11 mouse cellular contexts compared by ENCODE assay signal in genomic region chr15:100082052-100082451, GRCm38 (mm10). TPM values are rescaled to one million over a fixed set of nuclear protein-coding genes. Genes with fewer than 3 reads are reported as not detected.
DNase-seq lines count a peak whose midpoint lies in the region; ATAC-seq and TF ChIP-seq lines count a peak whose summit lies in the region.
"Had no signal": no experiment of that assay in that cellular context is flagged by ENCODE, and none has a peak within 500 bp of the region (broad histone marks: within the 10 kb centered on the region; RNA-seq: fewer than 3 reads in every experiment).

No protein-coding gene starts in this region.

- no peak overlapping the region for H3K4me2 ChIP-seq in heart, embryonic 15.5 days
- no peak overlapping the region for H3K4me2 ChIP-seq in lung, postnatal 0 days (replicated peaks; ENCODE audit: low read depth, low read length)
- H3K4me2 ChIP-seq in hindbrain, embryonic 13.5 days = no peak overlapping the region
- H3K4me2 ChIP-seq in stomach, embryonic 16.5 days (ENCODE audit: low read depth, low read length) = no peak overlapping the region
- H3K4me2 ChIP-seq: heart, embryonic 12.5 days; neural tube, embryonic 12.5 days had no signal

- H3K4me3 ChIP-seq in heart, embryonic 15.5 days = no peak overlapping the region
- no peak overlapping the region for H3K4me3 ChIP-seq in lung, postnatal 0 days (ENCODE audit: low read depth, low read length)
- no peak overlapping the region for H3K4me3 ChIP-seq in hindbrain, embryonic 13.5 days
- H3K4me3 ChIP-seq in stomach, embryonic 16.5 days (replicated peaks; ENCODE audit: low read length) = no peak overlapping the region
- H3K4me3 ChIP-seq: heart, embryonic 12.5 days; neural tube, embryonic 12.5 days had no signal

- H3K9me3 ChIP-seq in heart, embryonic 15.5 days (replicated peaks) = no peaks in the 10 kb centered on the region
- H3K9me3 ChIP-seq in lung, postnatal 0 days (ENCODE audit: low read length) = no peaks in the 10 kb centered on the region
- no peaks in the 10 kb centered on the region for H3K9me3 ChIP-seq in hindbrain, embryonic 13.5 days
- no peaks in the 10 kb centered on the region for H3K9me3 ChIP-seq in stomach, embryonic 16.5 days (replicated peaks; ENCODE audit: control insufficient read depth, low read length)
- H3K9me3 ChIP-seq: heart, embryonic 12.5 days; neural tube, embryonic 12.5 days had no signal

- H3K4me1 ChIP-seq in heart, embryonic 15.5 days (replicated peaks) = peaks cover 32% of the 10 kb centered on the region
- peaks cover 17% of the 10 kb centered on the region; the same call in 1 of the 2 replicates for H3K4me1 ChIP-seq in lung, postnatal 0 days (ENCODE audit: insufficient read depth, low read depth, low read length)
- H3K4me1 ChIP-seq in hindbrain, embryonic 13.5 days (replicated peaks) = peaks cover 45% of the 10 kb centered on the region
- peaks cover 16% of the 10 kb centered on the region for H3K4me1 ChIP-seq in stomach, embryonic 16.5 days (ENCODE audit: control insufficient read depth, insufficient read depth, low read length)

- TF ChIP-seq CTCF in lung, postnatal 0 days (IDR thresholded peaks at IDR 0.05) = no peak

- H3K27ac ChIP-seq in heart, embryonic 15.5 days = peak overlapping the region; percentile 43
- peak overlapping the region; percentile 68 for H3K27ac ChIP-seq in lung, postnatal 0 days (ENCODE audit: low read length)
- peak overlapping the region; percentile 81 for H3K27ac ChIP-seq in hindbrain, embryonic 13.5 days
- H3K27ac ChIP-seq in stomach, embryonic 16.5 days (ENCODE audit: low read length) = peak overlapping the region; percentile 34
- H3K27ac ChIP-seq: liver, embryonic 14.5 days; neural tube, embryonic 12.5 days had no signal

- H3K36me3 ChIP-seq in heart, embryonic 15.5 days = no peaks in the 10 kb centered on the region
- no peaks in the 10 kb centered on the region for H3K36me3 ChIP-seq in lung, postnatal 0 days (ENCODE audit: insufficient read depth, low read length)
- no peaks in the 10 kb centered on the region for H3K36me3 ChIP-seq in hindbrain, embryonic 13.5 days
- no peaks in the 10 kb centered on the region for H3K36me3 ChIP-seq in stomach, embryonic 16.5 days (ENCODE audit: control insufficient read depth, insufficient read depth, low read length)
- H3K36me3 ChIP-seq: heart, embryonic 12.5 days; neural tube, embryonic 12.5 days had no signal

- intact Hi-C loops in heart, postnatal 25 days (cut with DNase I) = loop anchor here (5.0 kb wide), 1 partner anchor 40 kb away; no protein-coding TSS in a partner anchor

- DNase-seq in heart, postnatal 25 days (ENCODE audit: low spot score) = no peak
- DNase-seq in lung, postnatal 0 days (ENCODE audit: low spot score) = no peak
- no peak for DNase-seq in lung, postnatal 25 days (ENCODE audit: low spot score)
- DNase-seq: thymus, postnatal 4 days had no signal

- H3K9ac ChIP-seq in heart, embryonic 15.5 days = no peak overlapping the region
- no peak overlapping the region for H3K9ac ChIP-seq in lung, postnatal 0 days (replicated peaks; ENCODE audit: low read depth)
- H3K9ac ChIP-seq in hindbrain, embryonic 13.5 days = no peak overlapping the region
- peak overlapping the region; percentile 10; the same call in 1 of the 2 replicates for H3K9ac ChIP-seq in stomach, embryonic 16.5 days (ENCODE audit: low read length)
- H3K9ac ChIP-seq: heart, embryonic 12.5 days; liver, embryonic 14.5 days; neural tube, embryonic 12.5 days had no signal

- WGBS in heart, embryonic 15.5 days = 57% methylated on average over 8 of the region's 8 CpGs
- WGBS in lung, postnatal 0 days = 39% methylated on average over 8 of the region's 8 CpGs
- WGBS in hindbrain, embryonic 13.5 days = 59% methylated on average over 8 of the region's 8 CpGs
- 52% methylated on average over 8 of the region's 8 CpGs for WGBS in stomach, embryonic 16.5 days

- no peak for TF ChIP-seq EP300 in lung, postnatal 0 days (IDR thresholded peaks at IDR 0.05)

- ATAC-seq in heart, embryonic 15.5 days (replicated peaks; ENCODE audit: insufficient number of reproducible peaks, insufficient read depth, low FRiP score, low read depth) = peak; percentile 66; the same call in 1 of the 2 replicates
- ATAC-seq in lung, postnatal 0 days = peak; percentile 53
- no peak for ATAC-seq in hindbrain, embryonic 13.5 days (ENCODE audit: low FRiP score)
- ATAC-seq in stomach, embryonic 16.5 days (ENCODE audit: insufficient read depth, low FRiP score) = peak; percentile 65; the same call in 1 of the 2 replicates
- ATAC-seq in inflammation-experienced regulatory T-cells, adult 6 months = no peak

- H3K27me3 ChIP-seq in heart, embryonic 15.5 days = no peaks in the 10 kb centered on the region
- H3K27me3 ChIP-seq in lung, postnatal 0 days (replicated peaks; ENCODE audit: insufficient read depth, low read length) = no peaks in the 10 kb centered on the region
- no peaks in the 10 kb centered on the region for H3K27me3 ChIP-seq in hindbrain, embryonic 13.5 days
- H3K27me3 ChIP-seq in stomach, embryonic 16.5 days (ENCODE audit: control insufficient read depth, insufficient read depth, low read length) = no peaks in the 10 kb centered on the region
- H3K27me3 ChIP-seq: heart, embryonic 12.5 days; neural tube, embryonic 12.5 days had no signal

RNA-seq across cellular contexts. Expression of gene Dip2b, which starts 43.6 kb away (rescaled TPM):
- 11.4 and 13.7 TPM in 2 replicates for polyA plus RNA-seq in heart, embryonic 15.5 days (2015; fragmentation: Nextera tagmentation; extraction: Ambion mirVana)
- total RNA-seq in heart, postnatal 25 days (2021) = 10 to 100 TPM; 21.6 to 23.3 TPM
- 6.6 and 9.0 TPM in 2 replicates for polyA plus RNA-seq in lung, postnatal 0 days (2015; fragmentation: Nextera tagmentation; extraction: Ambion mirVana)
- 19.1 and 19.6 TPM in 2 replicates for polyA plus RNA-seq in hindbrain, embryonic 13.5 days (2015; fragmentation: Nextera tagmentation; extraction: Ambion mirVana)
- 9.7 and 10.4 TPM in 2 replicates for polyA plus RNA-seq in stomach, embryonic 16.5 days (2015; fragmentation: Nextera tagmentation; extraction: Ambion mirVana)
- 10 to 100 TPM; 11.5 to 21.3 (median 13.3) TPM for polyA plus RNA-seq in inflammation-experienced regulatory T-cells, adult 6 months (2017; shearing (Covaris generic))

Comparison
In these comparisons a context has a peak if more than half of its experiments do, and no peak if none do; other contexts are left out.
1. ATAC-seq: peak in heart, embryonic 15.5 days (single experiment), lung, postnatal 0 days (single experiment) and stomach, embryonic 16.5 days (single experiment); none in hindbrain, embryonic 13.5 days (single experiment) and inflammation-experienced regulatory T-cells, adult 6 months (single experiment).
2. Peak in every context shown above with its lines, with median percentiles within 50 percentile points of each other: H3K27ac ChIP-seq.